Comparison of ENCODE assay signal across 8 mouse cellular contexts in genomic region chr11:97781478-97781831, GRCm38 (mm10). TPM values are rescaled to one million over a fixed set of nuclear protein-coding genes. Genes with fewer than 3 reads are reported as not detected.
DNase-seq lines count a peak whose midpoint lies in the region; ATAC-seq and TF ChIP-seq lines count a peak whose summit lies in the region.

No protein-coding gene starts in this region.

- no peaks in the 10 kb centered on the region for H3K9me3 ChIP-seq in heart, embryonic 13.5 days
- H3K9me3 ChIP-seq in ES-E14 (ENCODE audit: control insufficient read depth, insufficient read depth, low read depth, low read length) = no peaks in the 10 kb centered on the region
- H3K9me3 ChIP-seq in forebrain, embryonic 14.5 days (replicated peaks; ENCODE audit: control insufficient read depth, low read length) = no peaks in the 10 kb centered on the region
- no peaks in the 10 kb centered on the region for H3K9me3 ChIP-seq in liver, embryonic 16.5 days (replicated peaks; ENCODE audit: control insufficient read depth, low read length)

- H3K4me3 ChIP-seq in heart, embryonic 13.5 days = peak overlapping the region; percentile 89
- H3K4me3 ChIP-seq in ES-E14 (ENCODE audit: insufficient read depth in 1 of 2, low read depth in 1 of 2, low read length in 2 of 2, poor library complexity in 1 of 2, severe bottlenecking in 1 of 2) = peak overlapping the region; percentile 83 to 98
- peak overlapping the region; percentile 93 for H3K4me3 ChIP-seq in forebrain, embryonic 14.5 days (ENCODE audit: low read depth, low read length)
- peak overlapping the region; percentile 86 for H3K4me3 ChIP-seq in liver, embryonic 16.5 days (ENCODE audit: low read depth, low read length)

- DNase-seq in heart, adult 18-20 months = no peak
- no peak for DNase-seq in ES-E14 (ENCODE audit: low read depth, low spot score)
- DNase-seq in forebrain, embryonic 14.5 days (ENCODE audit: low spot score) = no peak
- DNase-seq in adrenal gland, adult 18-20 months (ENCODE audit: low spot score in 2 of 2) = no peak
- DNase-seq in right cerebral cortex, postnatal 36 days (ENCODE audit: low spot score in 2 of 2) = no peak
- DNase-seq in thymus, postnatal 25 days = no peak

- H3K4me1 ChIP-seq in heart, embryonic 13.5 days = peaks cover 30% of the 10 kb centered on the region
- H3K4me1 ChIP-seq in ES-E14 (ENCODE audit: control insufficient read depth in 2 of 2, insufficient read depth in 2 of 2, low read length in 2 of 2, poor library complexity in 1 of 2) = no peaks in the 10 kb centered on the region
- H3K4me1 ChIP-seq in forebrain, embryonic 14.5 days (ENCODE audit: control insufficient read depth, insufficient read depth, low read length) = peaks cover 10% of the 10 kb centered on the region
- peaks cover 21% of the 10 kb centered on the region for H3K4me1 ChIP-seq in liver, embryonic 16.5 days (ENCODE audit: control insufficient read depth, low read depth, low read length)

- no peak for ATAC-seq in heart, embryonic 13.5 days (ENCODE audit: extremely low read depth, insufficient number of reproducible peaks, low FRiP score, low TSS enrichment)
- no peak for ATAC-seq in forebrain, embryonic 14.5 days
- ATAC-seq in liver, embryonic 16.5 days (ENCODE audit: low read depth) = no peak; the same call in 1 of the 2 replicates

- in situ Hi-C loops in ES-E14 (cut with MboI; ENCODE audit: low sequenced_read_pairs in 2 of 2, unreplicated experiment in 2 of 2) = no loop called here

- peak overlapping the region; percentile 99 for H3K9ac ChIP-seq in heart, embryonic 13.5 days
- H3K9ac ChIP-seq in ES-E14 (ENCODE audit: insufficient read depth, low read depth, low read length, poor library complexity, severe bottlenecking) = peak overlapping the region; percentile 100
- H3K9ac ChIP-seq in forebrain, embryonic 14.5 days (ENCODE audit: low read length) = peak overlapping the region; percentile 95
- peak overlapping the region; percentile 90 for H3K9ac ChIP-seq in liver, embryonic 16.5 days (ENCODE audit: low read depth, low read length)

- WGBS in heart, embryonic 13.5 days = under 1% methylated on average over 11 of the region's 11 CpGs
- 2% methylated on average over 11 of the region's 11 CpGs for WGBS in forebrain, embryonic 14.5 days
- under 1% methylated on average over 11 of the region's 11 CpGs for WGBS in liver, embryonic 16.5 days (ENCODE audit: insufficient replicate concordance)

- H3K27me3 ChIP-seq in heart, embryonic 13.5 days (replicated peaks) = no peaks in the 10 kb centered on the region
- no peaks in the 10 kb centered on the region for H3K27me3 ChIP-seq in forebrain, embryonic 14.5 days (replicated peaks; ENCODE audit: control insufficient read depth, insufficient read depth, low read length)
- H3K27me3 ChIP-seq in liver, embryonic 16.5 days (ENCODE audit: control insufficient read depth, insufficient read depth, low read depth, low read length) = no peaks in the 10 kb centered on the region

- peak overlapping the region; percentile 92 for H3K27ac ChIP-seq in heart, embryonic 13.5 days (replicated peaks)
- peak overlapping the region; percentile 94 for H3K27ac ChIP-seq in ES-E14 (ENCODE audit: insufficient read depth, low read depth, low read length, poor library complexity, severe bottlenecking)
- 0 out of 2 replicates have a peak overlapping the region, but pooled peaks have one; percentile 92 for H3K27ac ChIP-seq in forebrain, embryonic 14.5 days (ENCODE audit: low read depth, low read length)
- H3K27ac ChIP-seq in liver, embryonic 16.5 days (ENCODE audit: low read length) = peak overlapping the region; percentile 79

- peak overlapping the region; percentile 74 for H3K4me2 ChIP-seq in heart, embryonic 13.5 days
- H3K4me2 ChIP-seq in forebrain, embryonic 14.5 days (ENCODE audit: low read length) = peak overlapping the region; percentile 83
- peak overlapping the region; percentile 83 for H3K4me2 ChIP-seq in liver, embryonic 16.5 days (ENCODE audit: low read depth, low read length)

- H3K36me3 ChIP-seq in heart, embryonic 13.5 days = peaks cover 48% of the 10 kb centered on the region
- H3K36me3 ChIP-seq in ES-E14 (ENCODE audit: control insufficient read depth, insufficient read depth, low read length, poor library complexity, severe bottlenecking) = peaks cover 49% of the 10 kb centered on the region
- H3K36me3 ChIP-seq in forebrain, embryonic 14.5 days (ENCODE audit: control insufficient read depth, insufficient read depth, low read length) = peaks cover 45% of the 10 kb centered on the region
- H3K36me3 ChIP-seq in liver, embryonic 16.5 days (ENCODE audit: control insufficient read depth, insufficient read depth) = peaks cover 42% of the 10 kb centered on the region

TF ChIP-seq in ES-E14, 5 proteins besides CTCF, POLR2A, EP300 and RAD21:
- no peak for TF ChIP-seq MAFK (IDR thresholded peaks at IDR 0.05; ENCODE audit: insufficient read depth, low read depth, low read length)
- TF ChIP-seq CHD2 (IDR thresholded peaks at IDR 0.05; ENCODE audit: low read depth, low read length) = no peak
TF ChIP-seq in ES-E14: peak in this region for 0.

RNA-seq across cellular contexts. Expression of gene Rpl23, which starts 0.8 kb away (rescaled TPM):
- polyA plus RNA-seq in heart, embryonic 13.5 days (2015; fragmentation: Nextera tagmentation; extraction: Ambion mirVana) = 376 and 393 TPM in 2 replicates
- total RNA-seq in heart, adult 18-20 months (2021) = 100 to 1,000 TPM; 505 to 584 TPM
- 1,213 and 1,430 TPM in 2 replicates for total RNA-seq in ES-E14 (2012; rRNA removed)
- 348 and 451 TPM in 2 replicates for polyA plus RNA-seq in forebrain, embryonic 14.5 days (2014; fragmentation: Nextera tagmentation; extraction: Ambion mirVana)
- polyA plus RNA-seq in liver, embryonic 16.5 days (2015; fragmentation: Nextera tagmentation; extraction: Ambion mirVana) = 232 and 261 TPM in 2 replicates
- 100 to 1,000 TPM; 830 to 834 TPM for total RNA-seq in adrenal gland, adult 18-20 months (2021)

RNA-seq across cellular contexts. Expression of gene 1700001P01Rik, which starts 5.7 kb away (rescaled TPM):
- polyA plus RNA-seq in heart, embryonic 13.5 days (2015; fragmentation: Nextera tagmentation; extraction: Ambion mirVana) = not detected in 2 replicates
- total RNA-seq in heart, adult 18-20 months (2021) = not detected
- total RNA-seq in ES-E14 (2012; rRNA removed) = 2.3 TPM in 2 replicates
- 0.50 TPM in 1 of 2 replicates, not detected in the other for polyA plus RNA-seq in forebrain, embryonic 14.5 days (2014; fragmentation: Nextera tagmentation; extraction: Ambion mirVana)
- not detected in 2 replicates for polyA plus RNA-seq in liver, embryonic 16.5 days (2015; fragmentation: Nextera tagmentation; extraction: Ambion mirVana)
- total RNA-seq in adrenal gland, adult 18-20 months (2021) = not detected

RNA-seq across cellular contexts. Expression of gene Cwc25, which starts 15.1 kb away (rescaled TPM):
- polyA plus RNA-seq in heart, embryonic 13.5 days (2015; fragmentation: Nextera tagmentation; extraction: Ambion mirVana) = 10.2 and 10.5 TPM in 2 replicates
- total RNA-seq in heart, adult 18-20 months (2021) = 1 to 10 TPM; 6.4 to 8.4 TPM
- total RNA-seq in ES-E14 (2012; rRNA removed) = 14.0 and 18.5 TPM in 2 replicates
- 9.9 and 11.1 TPM in 2 replicates for polyA plus RNA-seq in forebrain, embryonic 14.5 days (2014; fragmentation: Nextera tagmentation; extraction: Ambion mirVana)
- polyA plus RNA-seq in liver, embryonic 16.5 days (2015; fragmentation: Nextera tagmentation; extraction: Ambion mirVana) = 5.4 and 6.0 TPM in 2 replicates
- total RNA-seq in adrenal gland, adult 18-20 months (2021) = 10 to 100 TPM; 18.2 to 21.1 TPM

RNA-seq across cellular contexts. Expression of gene Lasp1, which starts 17.3 kb away (rescaled TPM):
- 45.1 and 46.0 TPM in 2 replicates for polyA plus RNA-seq in heart, embryonic 13.5 days (2015; fragmentation: Nextera tagmentation; extraction: Ambion mirVana)
- 10 to 100 TPM; 34.9 to 36.6 TPM for total RNA-seq in heart, adult 18-20 months (2021)
- 108 and 147 TPM in 2 replicates for total RNA-seq in ES-E14 (2012; rRNA removed)
- polyA plus RNA-seq in forebrain, embryonic 14.5 days (2014; fragmentation: Nextera tagmentation; extraction: Ambion mirVana) = 77.6 and 94.6 TPM in 2 replicates
- 32.3 and 38.3 TPM in 2 replicates for polyA plus RNA-seq in liver, embryonic 16.5 days (2015; fragmentation: Nextera tagmentation; extraction: Ambion mirVana)
- 100 to 1,000 TPM in 1 of 2 experiments, 10 to 100 TPM in 1; 94.0 to 145 TPM for total RNA-seq in adrenal gland, adult 18-20 months (2021)

RNA-seq across cellular contexts. Expression of gene Pip4k2b, which starts 37.0 kb away (rescaled TPM):
- polyA plus RNA-seq in heart, embryonic 13.5 days (2015; fragmentation: Nextera tagmentation; extraction: Ambion mirVana) = 0.90 and 1.0 TPM in 2 replicates
- 10 to 100 TPM; 23.7 to 24.1 TPM for total RNA-seq in heart, adult 18-20 months (2021)
- 26.5 and 31.3 TPM in 2 replicates for total RNA-seq in ES-E14 (2012; rRNA removed)
- polyA plus RNA-seq in forebrain, embryonic 14.5 days (2014; fragmentation: Nextera tagmentation; extraction: Ambion mirVana) = 6.0 and 6.9 TPM in 2 replicates
- 0.35 and 0.65 TPM in 2 replicates for polyA plus RNA-seq in liver, embryonic 16.5 days (2015; fragmentation: Nextera tagmentation; extraction: Ambion mirVana)
- total RNA-seq in adrenal gland, adult 18-20 months (2021) = 10 to 100 TPM; 22.4 to 26.5 TPM
